Mouse (Mus musculus) limb, embryonic 14.5 days (tissue): ENCODE measurements around the gene Eid2b. TPM values are rescaled to one million over a fixed set of nuclear protein-coding genes. Genes with fewer than 3 reads are reported as not detected.

ENCODE experiments used
- ATAC-seq: fragments of 200-750 bp; cut with Nextera tagmentation; 2 replicates; pipeline ENCODE4 v1.8.0; 2017; ENCODE audit warnings: low read depth, moderate number of reproducible peaks, moderate TSS enrichment; ENCODE audit not compliant: low FRiP score
- DNase-seq: peaks from one replicate; pipeline ENCODE4 v3.0.0-alpha.2; 2015; ENCODE audit warnings: low spot score
- H3K27ac ChIP-seq: fragments of 300-500 bp; sonication (generic); replicated peaks from 2 replicates; pipeline ENCODE4 v1.5.1; 2014; ENCODE audit warnings: low read depth, mild to moderate bottlenecking, low read length, moderate library complexity, mixed read lengths
- H3K27me3 ChIP-seq: fragments of 300-500 bp; sonication (generic); 2 replicates; pipeline ENCODE4 v1.6.1; 2014; ENCODE audit warnings: low read length, mixed read lengths; ENCODE audit not compliant: control insufficient read depth, insufficient read depth
- H3K36me3 ChIP-seq: fragments of 300-500 bp; sonication (generic); 2 replicates; pipeline ENCODE4 v1.6.1; 2014; ENCODE audit warnings: mild to moderate bottlenecking, low read length, moderate library complexity, mixed read lengths; ENCODE audit not compliant: control insufficient read depth, insufficient read depth
- H3K4me1 ChIP-seq: fragments of 300-500 bp; sonication (generic); 2 replicates; pipeline ENCODE4 v1.6.1; 2014; ENCODE audit warnings: antibody characterized with exemption, low read length, mixed read lengths; ENCODE audit not compliant: control insufficient read depth, insufficient read depth
- H3K4me2 ChIP-seq: fragments of 300-500 bp; sonication (generic); replicated peaks from 2 replicates; pipeline ENCODE4 v1.6.1; 2014; ENCODE audit warnings: low read depth, mild to moderate bottlenecking, low read length, moderate library complexity; ENCODE audit not compliant: severe bottlenecking
- H3K4me3 ChIP-seq: fragments of 300-500 bp; sonication (generic); replicated peaks from 2 replicates; pipeline ENCODE4 v1.5.1; 2014; ENCODE audit warnings: low read length
- H3K9ac ChIP-seq: fragments of 300-500 bp; sonication (generic); 2 replicates; pipeline ENCODE4 v1.6.1; 2014; ENCODE audit warnings: mild to moderate bottlenecking, low read depth, low read length, moderate library complexity; ENCODE audit not compliant: severe bottlenecking
- H3K9me3 ChIP-seq: fragments of 300-500 bp; sonication (generic); 2 replicates; pipeline ENCODE4 v1.6.1; 2016; ENCODE audit warnings: low read length; ENCODE audit not compliant: control insufficient read depth
- POLR2A ChIP-seq: fragments of 200-500 bp; IDR thresholded peaks from 2 replicates; pipeline ENCODE4 v1.8.0; 2012; ENCODE audit warnings: inconsistent platforms, mild to moderate bottlenecking, moderate library complexity, borderline replicate concordance; ENCODE audit not compliant: insufficient read depth, insufficient read length; ENCODE audit errors: extremely low read depth
- WGBS: fragments of 180-500 bp; shearing (Covaris S2); extraction: QIAGEN DNeasy Blood & Tissue Kit; methylation state at CpG from one replicate; pipeline ENCODE4 v1.1.7; 2014; 5-methylcytosine and 5-hydroxymethylcytosine counted together
- polyA plus RNA-seq, 2 experiments: library from polyadenylated mRNA; depleted of rRNA in 1 of 2; stranded (reverse) in 1 of 2; unstranded in 1 of 2; fragments of >200 nt; fragmentation: Nextera tagmentation in 1 of 2; extraction: Ambion mirVana in 1 of 2; gene quantifications; 2 replicates each; pipeline versions ENCODE4 v1.2.1 to v1.2.3; 2012 to 2014

Eid2b gene
- polyA plus RNA-seq, 2 experiments, result 14.3 to 15.4 TPM

GRCm38 (mm10) chr7:28326457-28326856 is 48.9 kb downstream of the Eid2b start:
- no peak overlapping the region for H3K9ac ChIP-seq
- no peaks in the 10 kb centered on the region for H3K9me3 ChIP-seq
- H3K4me2 ChIP-seq, result no peak overlapping the region
- no peaks in the 10 kb centered on the region for H3K27me3 ChIP-seq
- H3K27ac ChIP-seq, result no peak overlapping the region
- peaks cover 94% of the 10 kb centered on the region for H3K36me3 ChIP-seq
- H3K4me1 ChIP-seq, result no peaks in the 10 kb centered on the region
- WGBS, result 81% methylated on average over 4 of the region's 4 CpGs
- no peak overlapping the region for H3K4me3 ChIP-seq
- no peak for ATAC-seq
- no peak for DNase-seq
- no peak for TF ChIP-seq POLR2A

GRCm38 (mm10) chr7:28328260-28328659 is 50.7 kb downstream of the Eid2b start:
- 95% methylated on average over 2 of the region's 2 CpGs for WGBS
- Histone ChIP-seq H3K4me3 (no peak overlapping the region), H3K27me3 (no peaks in the 10 kb centered on the region), H3K27ac (no peak overlapping the region), H3K9me3 (no peaks in the 10 kb centered on the region), H3K36me3 (peaks cover 77% of the 10 kb centered on the region), H3K4me2 (no peak overlapping the region), H3K9ac (no peak overlapping the region), H3K4me1 (no peaks in the 10 kb centered on the region)
- TF ChIP-seq POLR2A, result no peak
- ATAC-seq (no peak), DNase-seq (no peak)

Other genes starting within 250 kb of the Eid2b start
- 206 and 227 TPM in 2 replicates for gene Psmc4, start 227.6 kb upstream of the Eid2b start, polyA plus RNA-seq (2012; rRNA removed)
- gene Psmc4, start 227.6 kb upstream of the Eid2b start, polyA plus RNA-seq (2014; fragmentation: Nextera tagmentation; extraction: Ambion mirVana), result 281 and 284 TPM in 2 replicates
- 0.35 and 0.63 TPM in 2 replicates for gene Fcgbp, start 206.5 kb upstream of the Eid2b start, polyA plus RNA-seq (2012; rRNA removed)
- gene Fcgbp, start 206.5 kb upstream of the Eid2b start, polyA plus RNA-seq (2014; fragmentation: Nextera tagmentation; extraction: Ambion mirVana), result 0.18 and 0.48 TPM in 2 replicates
- gene 9530053A07Rik, start 148.3 kb upstream of the Eid2b start, polyA plus RNA-seq (2012; rRNA removed), result not detected in 2 replicates
- not detected in 2 replicates for gene 9530053A07Rik, start 148.3 kb upstream of the Eid2b start, polyA plus RNA-seq (2014; fragmentation: Nextera tagmentation; extraction: Ambion mirVana)
- 238 and 299 TPM in 2 replicates for gene Fbl, start 108.0 kb upstream of the Eid2b start, polyA plus RNA-seq (2012; rRNA removed)
- 43.7 and 45.9 TPM in 2 replicates for gene Fbl, start 108.0 kb upstream of the Eid2b start, polyA plus RNA-seq (2014; fragmentation: Nextera tagmentation; extraction: Ambion mirVana)
- gene Dyrk1b, start 98.3 kb upstream of the Eid2b start, polyA plus RNA-seq (2012; rRNA removed), result 26.0 and 37.8 TPM in 2 replicates
- 13.8 and 15.7 TPM in 2 replicates for gene Dyrk1b, start 98.3 kb upstream of the Eid2b start, polyA plus RNA-seq (2014; fragmentation: Nextera tagmentation; extraction: Ambion mirVana)
- gene Eid2, start 9.9 kb upstream of the Eid2b start, polyA plus RNA-seq (2012; rRNA removed), result 33.0 and 35.0 TPM in 2 replicates
- gene Eid2, start 9.9 kb upstream of the Eid2b start, polyA plus RNA-seq (2014; fragmentation: Nextera tagmentation; extraction: Ambion mirVana), result 12.2 and 17.0 TPM in 2 replicates
- 0.55 and 0.74 TPM in 2 replicates for gene Selenov, start 13.4 kb downstream of the Eid2b start, polyA plus RNA-seq (2012; rRNA removed)
- 0.34 TPM in 1 of 2 replicates, not detected in the other for gene Selenov, start 13.4 kb downstream of the Eid2b start, polyA plus RNA-seq (2014; fragmentation: Nextera tagmentation; extraction: Ambion mirVana)
- gene Dll3, start 24.5 kb downstream of the Eid2b start, polyA plus RNA-seq (2012; rRNA removed), result 0.85 and 0.92 TPM in 2 replicates
- gene Dll3, start 24.5 kb downstream of the Eid2b start, polyA plus RNA-seq (2014; fragmentation: Nextera tagmentation; extraction: Ambion mirVana), result 0.83 and 0.84 TPM in 2 replicates
- gene Timm50, start 34.3 kb downstream of the Eid2b start, polyA plus RNA-seq (2012; rRNA removed), result 98.1 and 119 TPM in 2 replicates
- gene Timm50, start 34.3 kb downstream of the Eid2b start, polyA plus RNA-seq (2014; fragmentation: Nextera tagmentation; extraction: Ambion mirVana), result 138 TPM in 2 replicates
- gene Supt5, start 61.0 kb downstream of the Eid2b start, polyA plus RNA-seq (2012; rRNA removed), result 116 and 127 TPM in 2 replicates
- gene Supt5, start 61.0 kb downstream of the Eid2b start, polyA plus RNA-seq (2014; fragmentation: Nextera tagmentation; extraction: Ambion mirVana), result 76.2 and 84.4 TPM in 2 replicates
- gene Rps16, start 72.9 kb downstream of the Eid2b start, polyA plus RNA-seq (2012; rRNA removed), result 1,848 and 2,127 TPM in 2 replicates
- gene Rps16, start 72.9 kb downstream of the Eid2b start, polyA plus RNA-seq (2014; fragmentation: Nextera tagmentation; extraction: Ambion mirVana), result 1,280 and 1,345 TPM in 2 replicates
- gene Plekhg2, start 94.9 kb downstream of the Eid2b start, polyA plus RNA-seq (2012; rRNA removed), result 67.3 and 87.8 TPM in 2 replicates
- 59.0 and 69.1 TPM in 2 replicates for gene Plekhg2, start 94.9 kb downstream of the Eid2b start, polyA plus RNA-seq (2014; fragmentation: Nextera tagmentation; extraction: Ambion mirVana)
- gene Zfp36, start 102.5 kb downstream of the Eid2b start, polyA plus RNA-seq (2012; rRNA removed), result 12.3 and 19.0 TPM in 2 replicates
- 16.0 TPM in 2 replicates for gene Zfp36, start 102.5 kb downstream of the Eid2b start, polyA plus RNA-seq (2014; fragmentation: Nextera tagmentation; extraction: Ambion mirVana)
- 47.5 and 61.6 TPM in 2 replicates for gene Med29, start 115.0 kb downstream of the Eid2b start, polyA plus RNA-seq (2012; rRNA removed)
- 46.6 and 49.9 TPM in 2 replicates for gene Med29, start 115.0 kb downstream of the Eid2b start, polyA plus RNA-seq (2014; fragmentation: Nextera tagmentation; extraction: Ambion mirVana)
- 97.8 and 102 TPM in 2 replicates for gene Paf1, start 115.2 kb downstream of the Eid2b start, polyA plus RNA-seq (2012; rRNA removed)
- 54.2 and 63.1 TPM in 2 replicates for gene Paf1, start 115.2 kb downstream of the Eid2b start, polyA plus RNA-seq (2014; fragmentation: Nextera tagmentation; extraction: Ambion mirVana)
- gene Gmfg, start 159.7 kb downstream of the Eid2b start, polyA plus RNA-seq (2012; rRNA removed), result 7.0 and 12.7 TPM in 2 replicates
- 15.7 and 19.4 TPM in 2 replicates for gene Gmfg, start 159.7 kb downstream of the Eid2b start, polyA plus RNA-seq (2014; fragmentation: Nextera tagmentation; extraction: Ambion mirVana)
- gene Lrfn1, start 174.2 kb downstream of the Eid2b start, polyA plus RNA-seq (2012; rRNA removed), result 18.7 and 31.8 TPM in 2 replicates
- 5.9 and 7.6 TPM in 2 replicates for gene Lrfn1, start 174.2 kb downstream of the Eid2b start, polyA plus RNA-seq (2014; fragmentation: Nextera tagmentation; extraction: Ambion mirVana)
- not detected in 2 replicates for gene Ifnl2, start 232.7 kb downstream of the Eid2b start, polyA plus RNA-seq (2012; rRNA removed)
- gene Ifnl2, start 232.7 kb downstream of the Eid2b start, polyA plus RNA-seq (2014; fragmentation: Nextera tagmentation; extraction: Ambion mirVana), result not detected in 2 replicates
- gene Ifnl3, start 245.1 kb downstream of the Eid2b start, polyA plus RNA-seq (2012; rRNA removed), result not detected in 2 replicates
- gene Ifnl3, start 245.1 kb downstream of the Eid2b start, polyA plus RNA-seq (2014; fragmentation: Nextera tagmentation; extraction: Ambion mirVana), result not detected in 2 replicates